Mouse (Mus musculus): ENCODE data around the gene Efl1. TPM values are rescaled to one million over a fixed set of nuclear protein-coding genes. Genes with fewer than 3 reads are reported as not detected.

The Efl1 gene
- total and polyA plus RNA-seq, 3 experiments: 12.6 to 15.6 TPM; not detected in 1

DNA sequence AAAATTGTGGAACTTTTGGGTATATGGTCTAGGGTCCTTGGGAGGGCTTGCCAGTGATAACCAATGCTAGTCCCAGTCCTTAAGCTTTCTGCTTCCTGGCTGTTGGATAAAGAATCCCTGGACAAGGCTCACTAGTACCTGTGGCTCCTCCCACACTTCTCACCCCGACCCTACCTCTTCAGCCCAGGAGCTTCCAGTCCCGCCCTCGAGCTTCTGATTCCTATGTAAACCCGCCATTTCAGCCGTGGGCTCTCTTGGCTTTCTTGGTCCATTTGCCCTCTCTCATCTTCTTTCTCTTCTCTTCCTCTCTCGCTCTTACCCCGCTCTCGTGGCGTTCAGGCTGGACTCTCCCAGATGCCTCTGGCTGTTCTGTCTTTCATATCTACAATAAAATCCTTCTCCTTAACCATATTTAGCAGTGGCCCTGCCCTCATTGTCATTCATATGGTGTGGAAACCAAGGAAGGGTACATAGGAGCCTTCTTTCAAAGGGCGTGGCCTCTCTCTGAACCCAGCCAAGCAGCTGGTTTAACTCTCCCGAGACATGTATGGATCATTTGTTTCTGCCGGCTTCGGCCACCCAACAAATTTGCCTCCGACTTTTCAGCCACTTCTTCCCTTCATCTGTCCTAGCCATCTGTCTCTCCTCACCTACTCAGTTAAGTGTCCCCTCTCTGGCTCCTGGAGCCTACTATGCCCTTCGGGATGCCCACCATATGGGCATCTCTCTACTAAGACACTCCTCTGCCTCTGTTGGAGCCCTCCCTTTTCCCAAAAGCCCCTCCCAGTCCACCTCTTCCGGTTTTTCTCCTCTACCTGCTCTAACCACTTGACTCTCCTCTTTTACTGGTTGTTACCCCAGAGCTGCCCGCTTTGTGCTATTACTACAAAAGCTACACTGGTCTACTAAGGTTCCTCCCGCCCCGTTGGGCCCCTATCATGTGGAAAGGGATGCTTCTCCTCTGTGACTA lies 164.1 kb downstream of the Efl1 start:
- Histone ChIP-seq H3K79me2 (ENCODE audit: control insufficient read depth, insufficient read depth, low read length, poor library complexity) (no peaks in the 10 kb centered on the region), H3K4me3 (ENCODE audit: control insufficient read depth in 1 of 2, insufficient read depth in 1 of 2, low read depth in 2 of 2, low read length in 2 of 2) (no peak overlapping the region), H3K36me3 (ENCODE audit: control insufficient read depth in 1 of 2, insufficient read depth in 2 of 2, low read length in 2 of 2) (no peaks in the 10 kb centered on the region), H3K9me3 (replicated peaks; ENCODE audit: insufficient read depth, low read length) (no peaks in the 10 kb centered on the region), H3K4me1 (ENCODE audit: control insufficient read depth in 1 of 2, insufficient read depth in 2 of 2, low read length in 2 of 2) (no peaks in the 10 kb centered on the region), H3K27me3 (ENCODE audit: control insufficient read depth in 1 of 2, insufficient read depth in 2 of 2, low read length in 2 of 2) (no peaks in the 10 kb centered on the region), H3K9ac (ENCODE audit: control insufficient read depth, low read depth, low read length, poor library complexity, severe bottlenecking) (no peak overlapping the region), H3K27ac (ENCODE audit: control insufficient read depth, low read depth, low read length) (no peak overlapping the region)
- no peak for DNase-seq (ENCODE audit: low read depth, low spot score)
- TF ChIP-seq E2F4 (IDR thresholded peaks at IDR 0.05; ENCODE audit: borderline replicate concordance, low read depth, low read length) (no peak), ZKSCAN1 (IDR thresholded peaks at IDR 0.05; ENCODE audit: low read depth, low read length) (no peak), SIN3A (IDR thresholded peaks at IDR 0.05; ENCODE audit: low read length) (no peak), ZNF384 (IDR thresholded peaks at IDR 0.05; ENCODE audit: low read depth, low read length) (no peak), CHD2 (IDR thresholded peaks at IDR 0.05; ENCODE audit: low read length) (no peak), POLR2AphosphoS2 (IDR thresholded peaks at IDR 0.05; ENCODE audit: low read length) (no peak), TBP (IDR thresholded peaks at IDR 0.05; ENCODE audit: low read depth, low read length) (no peak), MXI1 (IDR thresholded peaks at IDR 0.05; ENCODE audit: low read depth, low read length) (no peak), MYC (IDR thresholded peaks at IDR 0.05; ENCODE audit: low read depth, low read length) (no peak), ETS1 (IDR thresholded peaks at IDR 0.05; ENCODE audit: low read depth, low read length) (no peak), USF1 (IDR thresholded peaks at IDR 0.05; ENCODE audit: low read depth, low read length) (no peak), POLR2AphosphoS5 (IDR thresholded peaks at IDR 0.05; ENCODE audit: borderline replicate concordance, low read depth, low read length) (no peak)

DNA sequence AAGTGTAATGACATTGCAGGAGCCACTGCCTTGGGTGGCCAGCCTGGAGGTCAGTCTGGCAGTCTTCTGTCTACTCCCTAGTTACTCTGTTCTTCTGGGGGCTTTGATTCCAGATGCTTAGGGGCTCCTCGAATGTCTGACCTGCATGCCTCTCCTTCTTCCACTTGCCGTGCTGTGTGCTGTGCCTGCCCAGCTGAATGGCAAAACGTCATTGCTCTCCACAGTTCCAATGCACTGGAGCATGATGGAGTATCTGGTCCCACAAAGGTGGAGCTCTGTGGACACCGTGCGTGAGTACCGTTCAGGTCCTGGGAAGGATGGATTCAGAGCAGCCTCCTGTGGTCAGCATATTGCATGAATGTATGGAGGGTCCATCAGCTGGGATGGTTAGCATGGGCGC lies 171.1 kb downstream of the Efl1 start:
- Histone ChIP-seq H3K36me3 (ENCODE audit: control insufficient read depth in 1 of 2, insufficient read depth in 2 of 2, low read length in 2 of 2) (no peaks in the 10 kb centered on the region), H3K27me3 (ENCODE audit: control insufficient read depth in 1 of 2, insufficient read depth in 2 of 2, low read length in 2 of 2) (no peaks in the 10 kb centered on the region), H3K27ac (ENCODE audit: control insufficient read depth, low read depth, low read length) (no peak overlapping the region), H3K4me1 (ENCODE audit: control insufficient read depth in 1 of 2, insufficient read depth in 2 of 2, low read length in 2 of 2) (no peaks in the 10 kb centered on the region), H3K9ac (ENCODE audit: control insufficient read depth, low read depth, low read length, poor library complexity, severe bottlenecking) (no peak overlapping the region), H3K4me3 (ENCODE audit: control insufficient read depth in 1 of 2, insufficient read depth in 1 of 2, low read depth in 2 of 2, low read length in 2 of 2) (no peak overlapping the region), H3K79me2 (ENCODE audit: control insufficient read depth, insufficient read depth, low read length, poor library complexity) (no peaks in the 10 kb centered on the region), H3K9me3 (replicated peaks; ENCODE audit: insufficient read depth, low read length) (no peaks in the 10 kb centered on the region)
- DNase-seq (ENCODE audit: low read depth, low spot score): no peak
- TF ChIP-seq POLR2AphosphoS2 (IDR thresholded peaks at IDR 0.05; ENCODE audit: low read length) (no peak), ZC3H11A (IDR thresholded peaks at IDR 0.05; ENCODE audit: low read depth, low read length) (no peak), MAZ (IDR thresholded peaks at IDR 0.05; ENCODE audit: low read depth, low read length) (no peak), RCOR1 (IDR thresholded peaks at IDR 0.05; ENCODE audit: low read depth, low read length) (no peak), TBP (IDR thresholded peaks at IDR 0.05; ENCODE audit: low read depth, low read length) (no peak), SIN3A (IDR thresholded peaks at IDR 0.05; ENCODE audit: low read length) (no peak), MAFK (IDR thresholded peaks at IDR 0.05; ENCODE audit: borderline replicate concordance, low read depth, low read length) (no peak), SMC3 (IDR thresholded peaks at IDR 0.05; ENCODE audit: low read depth, low read length) (no peak), MAX (IDR thresholded peaks at IDR 0.05; ENCODE audit: low read length) (no peak), USF2 (IDR thresholded peaks at IDR 0.05; ENCODE audit: borderline replicate concordance in 1 of 2, insufficient read depth in 1 of 2, low read depth in 1 of 2, low read length in 2 of 2) (no peak), NRF1 (IDR thresholded peaks at IDR 0.05; ENCODE audit: insufficient read depth, low read depth, low read length, poor library complexity, severe bottlenecking) (no peak), MYC (IDR thresholded peaks at IDR 0.05; ENCODE audit: low read depth, low read length) (no peak), TAL1 (IDR thresholded peaks at IDR 0.05; ENCODE audit: low read length) (no peak), TCF12 (IDR thresholded peaks at IDR 0.05; ENCODE audit: low read depth, low read length) (no peak), ELF1 (IDR thresholded peaks at IDR 0.05; ENCODE audit: low read depth, low read length) (no peak), CHD1 (IDR thresholded peaks at IDR 0.05; ENCODE audit: low read depth, low read length) (no peak)

Measured in MEL (cell line).